Mouse (Mus musculus) stomach, postnatal 0 days (tissue): ENCODE results near the gene Ehhadh. TPM values are rescaled to one million over a fixed set of nuclear protein-coding genes. Genes with fewer than 3 reads are reported as not detected.

Source experiments
- ATAC-seq: fragments of 200-750 bp; cut with Nextera tagmentation; 2 replicates; pipeline ENCODE4 v1.8.0; 2017; ENCODE audit not compliant: low FRiP score, low TSS enrichment
- DNase-seq: peaks from one replicate; pipeline ENCODE4 v3.0.0-alpha.2; 2016; ENCODE audit warnings: low spot score
- H3K27ac ChIP-seq: fragments of 300-500 bp; sonication (generic); replicated peaks from 2 replicates; pipeline ENCODE4 v1.5.1; 2014; ENCODE audit warnings: mild to moderate bottlenecking, control low read depth
- H3K27me3 ChIP-seq: fragments of 300-500 bp; sonication (generic); 2 replicates; pipeline ENCODE4 v1.6.1; 2014; ENCODE audit warnings: low read length; ENCODE audit not compliant: control insufficient read depth, insufficient read depth
- H3K36me3 ChIP-seq: fragments of 300-500 bp; sonication (generic); 2 replicates; pipeline ENCODE4 v1.6.1; 2014; ENCODE audit warnings: low read length, mixed read lengths; ENCODE audit not compliant: control insufficient read depth, insufficient read depth
- H3K4me1 ChIP-seq: fragments of 300-500 bp; sonication (generic); replicated peaks from 2 replicates; pipeline ENCODE4 v1.6.1; 2014; ENCODE audit warnings: antibody characterized with exemption; ENCODE audit not compliant: control insufficient read depth, insufficient read depth
- H3K4me2 ChIP-seq: fragments of 300-500 bp; sonication (generic); replicated peaks from 2 replicates; pipeline ENCODE4 v1.6.1; 2014; ENCODE audit warnings: low read depth, mild to moderate bottlenecking, control low read depth, moderate library complexity
- H3K4me3 ChIP-seq: fragments of 300-500 bp; sonication (generic); 2 replicates; pipeline ENCODE4 v1.5.1; 2014; ENCODE audit warnings: low read depth, low read length, control low read depth
- H3K9ac ChIP-seq: fragments of 300-500 bp; sonication (generic); 2 replicates; pipeline ENCODE4 v1.6.1; 2014; ENCODE audit warnings: mild to moderate bottlenecking, low read length, control low read depth, mixed read lengths
- H3K9me3 ChIP-seq: fragments of 300-500 bp; sonication (generic); 2 replicates; pipeline ENCODE4 v1.6.1; 2016; ENCODE audit warnings: low read length; ENCODE audit not compliant: control insufficient read depth
- CTCF ChIP-seq: IDR thresholded peaks from 2 replicates; pipeline ENCODE4 v1.5.1; 2016; ENCODE audit warnings: antibody characterized with exemption, low read depth, mild to moderate bottlenecking, moderate library complexity
- EP300 ChIP-seq: optimal IDR thresholded peaks from 2 replicates; pipeline ENCODE3; 2016; ENCODE audit warnings: antibody characterized with exemption
- WGBS: fragments of 180-500 bp; shearing (Covaris S2); extraction: QIAGEN DNeasy Blood & Tissue Kit; methylation state at CpG from one replicate; pipeline ENCODE4 v1.1.7; 2014; 5-methylcytosine and 5-hydroxymethylcytosine counted together
- polyA plus RNA-seq: library from polyadenylated mRNA; unstranded; fragments of >200 nt; fragmentation: Nextera tagmentation; extraction: Ambion mirVana; gene quantifications from 2 replicates; pipeline ENCODE4 v1.2.1, GENCODE M21; 2015

Ehhadh gene
- polyA plus RNA-seq, 1 experiment from 2014 or later: 30.9 TPM

DNA sequence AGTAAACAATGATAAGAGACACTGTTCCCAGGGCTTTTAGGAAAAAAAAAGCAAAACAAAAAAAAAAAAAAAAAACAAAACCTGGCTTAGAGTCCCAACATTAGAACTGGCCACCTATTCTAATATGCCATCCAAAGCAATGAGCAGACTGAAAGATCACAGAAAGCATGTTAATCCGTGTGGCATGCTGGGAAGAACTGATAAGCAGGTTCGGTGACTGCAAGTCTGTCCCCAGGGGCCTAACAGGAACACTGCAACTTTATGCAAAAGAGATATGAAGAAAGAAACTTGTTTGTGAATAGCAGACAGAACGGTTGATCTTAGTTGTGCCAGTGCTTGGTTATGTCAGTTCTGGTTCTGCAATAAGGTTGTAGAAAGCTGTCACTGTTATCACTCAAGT lies 4.2 kb upstream of the Ehhadh start:
- H3K36me3 ChIP-seq: no peaks in the 10 kb centered on the region
- no peak for DNase-seq
- no peak for ATAC-seq
- H3K9me3 ChIP-seq: no peaks in the 10 kb centered on the region
- 48% methylated on average over 3 of the region's 3 CpGs for WGBS
- 0 out of 2 replicates have a peak, but pooled peaks cover 2% of the 10 kb centered on the region for H3K4me1 ChIP-seq
- no peak overlapping the region for H3K4me2 ChIP-seq
- no peak overlapping the region for H3K4me3 ChIP-seq
- H3K27ac ChIP-seq: no peak overlapping the region
- no peak for TF ChIP-seq EP300
- TF ChIP-seq CTCF: peak; percentile 10; the same call in 1 of the 2 replicates
- H3K9ac ChIP-seq: no peak overlapping the region
- H3K27me3 ChIP-seq: no peaks in the 10 kb centered on the region

DNA sequence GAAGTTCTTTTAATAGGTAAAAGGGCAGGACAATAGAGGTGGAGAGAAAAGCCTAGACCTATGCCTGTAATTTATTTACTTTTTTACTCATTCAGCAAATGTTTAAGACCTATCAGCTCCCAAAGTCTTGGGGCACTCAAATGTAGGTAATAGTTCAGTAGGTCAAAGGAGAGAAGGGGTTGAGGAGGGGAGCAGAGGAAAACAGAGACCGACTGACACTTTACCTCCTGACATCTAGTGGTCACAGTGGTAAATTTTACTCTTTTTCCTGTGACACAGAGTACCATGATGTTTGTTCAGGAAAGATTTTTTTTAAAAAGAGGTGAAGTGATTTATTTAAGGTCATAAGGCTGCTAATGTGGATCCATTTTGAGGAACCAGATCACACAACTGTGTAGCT lies 2.9 kb upstream of the Ehhadh start:
- ATAC-seq (no peak), DNase-seq (no peak)
- no peak overlapping the region for H3K9ac ChIP-seq
- no peak overlapping the region for H3K4me2 ChIP-seq
- no peaks in the 10 kb centered on the region for H3K27me3 ChIP-seq
- 0 out of 2 replicates have a peak, but pooled peaks cover 2% of the 10 kb centered on the region for H3K4me1 ChIP-seq
- no peaks in the 10 kb centered on the region for H3K36me3 ChIP-seq
- peak; percentile 35; the same call in 1 of the 2 replicates for TF ChIP-seq CTCF
- TF ChIP-seq EP300: no peak
- no peak overlapping the region for H3K27ac ChIP-seq
- 6% methylated on average over 1 of the region's 1 CpGs for WGBS
- no peak overlapping the region for H3K4me3 ChIP-seq
- H3K9me3 ChIP-seq: no peaks in the 10 kb centered on the region

DNA sequence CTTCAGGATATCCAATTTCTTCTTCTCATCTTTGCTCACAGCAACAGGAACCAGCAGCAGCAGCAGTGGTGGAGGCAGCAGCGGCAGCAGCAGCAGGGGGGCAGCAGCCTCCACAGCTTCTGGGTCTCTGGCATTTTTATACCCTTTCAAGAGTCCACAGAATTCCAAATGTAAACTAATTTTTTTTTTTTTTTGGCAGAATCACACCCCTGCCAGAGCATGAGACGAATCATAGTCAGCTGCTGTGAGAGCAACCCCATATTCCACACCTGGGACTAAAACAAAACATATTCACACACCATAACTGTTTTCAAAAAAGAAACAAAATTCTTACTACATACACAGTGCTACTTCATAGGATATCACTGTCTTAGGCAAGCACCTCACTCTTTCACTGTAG lies 1.6 kb upstream of the Ehhadh start:
- Histone ChIP-seq H3K9ac (no peak overlapping the region), H3K4me1 (0 out of 2 replicates have a peak, but pooled peaks cover 2% of the 10 kb centered on the region), H3K4me3 (no peak overlapping the region), H3K27ac (no peak overlapping the region), H3K27me3 (no peaks in the 10 kb centered on the region), H3K4me2 (no peak overlapping the region), H3K36me3 (no peaks in the 10 kb centered on the region), H3K9me3 (no peaks in the 10 kb centered on the region)
- WGBS: 72% methylated on average over 2 of the region's 2 CpGs
- TF ChIP-seq CTCF (no peak), EP300 (no peak)
- ATAC-seq (no peak), DNase-seq (no peak)

DNA sequence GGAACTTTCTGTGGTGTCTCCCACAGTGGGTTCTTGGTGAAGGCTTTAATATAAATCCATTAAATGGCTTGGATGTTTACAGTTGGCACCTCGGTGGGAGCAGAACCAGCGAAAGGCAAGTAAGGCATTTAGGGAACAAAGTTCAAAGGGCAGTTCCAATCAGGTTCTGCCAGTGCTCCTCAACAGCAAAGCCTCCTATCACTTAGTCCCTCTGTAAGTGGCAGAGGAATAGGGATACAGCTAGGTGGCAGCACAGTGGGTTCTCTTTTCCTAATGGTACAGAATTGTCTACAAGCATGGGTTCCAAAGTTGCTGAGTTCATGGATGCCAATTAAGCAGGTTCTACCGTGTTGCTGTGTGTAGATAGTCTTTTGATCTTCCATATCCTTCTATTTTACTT lies 974 bp upstream of the Ehhadh start:
- ATAC-seq (no peak), DNase-seq (peak; percentile 30)
- H3K4me3 ChIP-seq: no peak overlapping the region
- no peaks in the 10 kb centered on the region for H3K9me3 ChIP-seq
- H3K27ac ChIP-seq: no peak overlapping the region
- H3K9ac ChIP-seq: no peak overlapping the region
- H3K4me1 ChIP-seq: 0 out of 2 replicates have a peak, but pooled peaks cover 2% of the 10 kb centered on the region
- H3K27me3 ChIP-seq: no peaks in the 10 kb centered on the region
- H3K36me3 ChIP-seq: no peaks in the 10 kb centered on the region
- no peak overlapping the region for H3K4me2 ChIP-seq
- TF ChIP-seq EP300 (no peak), CTCF (peak; percentile 68)
- WGBS: 35% methylated on average over 3 of the region's 3 CpGs

DNA sequence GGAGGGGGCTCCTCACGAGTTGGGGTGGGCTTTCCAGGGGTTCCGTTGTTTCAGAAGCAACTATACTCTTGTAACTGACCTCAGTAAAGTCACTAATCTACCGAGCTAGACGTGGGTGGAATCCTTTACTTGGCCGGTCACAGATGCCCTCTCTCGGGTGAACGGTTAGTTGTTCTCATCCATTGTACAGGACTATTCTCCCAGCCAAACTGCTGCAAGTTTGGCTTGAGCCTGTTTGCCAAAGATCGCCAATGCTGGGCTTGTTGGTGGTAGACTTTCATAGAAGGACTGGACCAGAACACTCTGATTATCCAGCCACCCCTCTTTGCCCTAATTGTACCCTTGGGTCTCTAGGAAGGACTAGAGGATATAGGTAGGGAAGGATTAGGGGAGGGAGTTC lies 1.3 kb downstream of the Ehhadh start:
- TF ChIP-seq EP300 (no peak), CTCF (no peak)
- Histone ChIP-seq H3K36me3 (no peaks in the 10 kb centered on the region), H3K27me3 (no peaks in the 10 kb centered on the region), H3K9me3 (no peaks in the 10 kb centered on the region), H3K4me2 (no peak overlapping the region), H3K4me3 (no peak overlapping the region), H3K27ac (no peak overlapping the region), H3K4me1 (0 out of 2 replicates have a peak, but pooled peaks cover 2% of the 10 kb centered on the region), H3K9ac (no peak overlapping the region)
- DNase-seq (no peak), ATAC-seq (no peak)
- WGBS: 89% methylated on average over 8 of the region's 8 CpGs

DNA sequence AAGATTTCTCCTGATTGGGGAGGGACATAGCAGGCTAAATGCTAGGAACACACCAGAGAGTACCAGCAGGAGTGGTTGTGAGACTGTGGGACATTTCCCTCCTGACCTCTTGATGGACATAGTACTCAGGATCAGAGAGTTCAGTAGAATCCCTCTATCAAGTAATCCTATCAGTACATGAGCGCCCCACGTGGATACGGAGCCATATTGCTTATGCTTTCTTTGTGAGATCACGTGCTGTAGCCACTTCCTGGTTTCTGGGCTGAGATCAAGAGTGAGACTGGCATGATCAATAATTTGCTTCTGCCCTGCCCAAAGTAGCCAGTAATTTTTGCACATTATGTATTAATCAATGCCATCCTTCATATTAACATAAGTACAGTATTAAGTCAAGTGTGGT lies 2.6 kb downstream of the Ehhadh start:
- Histone ChIP-seq H3K9ac (no peak overlapping the region), H3K4me1 (0 out of 2 replicates have a peak, but pooled peaks cover 2% of the 10 kb centered on the region), H3K4me3 (no peak overlapping the region), H3K27ac (no peak overlapping the region), H3K36me3 (no peaks in the 10 kb centered on the region), H3K4me2 (no peak overlapping the region), H3K27me3 (no peaks in the 10 kb centered on the region), H3K9me3 (no peaks in the 10 kb centered on the region)
- 0 out of 2 replicates have a peak, but pooled peaks have one; percentile 5 for TF ChIP-seq CTCF
- TF ChIP-seq EP300: no peak
- DNase-seq (no peak), ATAC-seq (no peak)
- WGBS: 75% methylated on average over 4 of the region's 4 CpGs
